Mouse (Mus musculus): ENCODE data around the gene Kcnh7.
"Not testable (repeated sequence)": the region's sequence is repeated elsewhere in the genome, so short reads cannot be mapped to it uniquely, and the experiment has no call there.

The Kcnh7 gene

GRCm38 (mm10) chr2:62717270-62717669 lies 466.8 kb downstream of the Kcnh7 start:
- no peak for DNase-seq (ENCODE audit: low read depth, low spot score)

GRCm38 (mm10) chr2:62715260-62715659 lies 468.8 kb downstream of the Kcnh7 start:
- DNase-seq (ENCODE audit: low read depth, low spot score) = no peak

GRCm38 (mm10) chr2:62714362-62714761 lies 469.7 kb downstream of the Kcnh7 start:
- DNase-seq (ENCODE audit: low read depth, low spot score) = not testable (repeated sequence)

- DNase-seq (ENCODE audit: low read depth, low spot score) = no peak
These were observed 474.5 kb downstream of the Kcnh7 start for GRCm38 (mm10) chr2:62709633-62710032.

GRCm38 (mm10) chr2:62706313-62706712 lies 477.8 kb downstream of the Kcnh7 start:
- DNase-seq (ENCODE audit: low read depth, low spot score) = no peak

GRCm38 (mm10) chr2:62685934-62686333 lies 498.2 kb downstream of the Kcnh7 start:
- DNase-seq (ENCODE audit: low read depth, low spot score) = no peak

- DNase-seq (ENCODE audit: low read depth, low spot score) = no peak
These were observed 499.0 kb downstream of the Kcnh7 start for GRCm38 (mm10) chr2:62684989-62685595.

GRCm38 (mm10) chr2:62681667-62682066 lies 502.4 kb downstream of the Kcnh7 start:
- DNase-seq (ENCODE audit: low read depth, low spot score) = no peak

GRCm38 (mm10) chr2:62672788-62673187 lies 511.3 kb downstream of the Kcnh7 start:
- no peak for DNase-seq (ENCODE audit: low read depth, low spot score)

GRCm38 (mm10) chr2:62670767-62671166 lies 513.3 kb downstream of the Kcnh7 start:
- DNase-seq (ENCODE audit: low read depth, low spot score) = no peak

GRCm38 (mm10) chr2:62670301-62670700 lies 513.8 kb downstream of the Kcnh7 start:
- no peak for DNase-seq (ENCODE audit: low read depth, low spot score)

GRCm38 (mm10) chr2:62669848-62670247 lies 514.2 kb downstream of the Kcnh7 start:
- peak; percentile 7 for DNase-seq (ENCODE audit: low read depth, low spot score)

GRCm38 (mm10) chr2:62665536-62665935 lies 518.6 kb downstream of the Kcnh7 start:
- no peak for DNase-seq (ENCODE audit: low read depth, low spot score)

- DNase-seq (ENCODE audit: low read depth, low spot score) = no peak
These were observed 519.2 kb downstream of the Kcnh7 start for GRCm38 (mm10) chr2:62664839-62665238.

GRCm38 (mm10) chr2:62664135-62664670 lies 519.9 kb downstream of the Kcnh7 start, which contains the start of gene Gca:
TSS of gene Gca (plus strand) at chr2:62664285.
- DNase-seq (ENCODE audit: low read depth, low spot score) = peak; percentile 83

- no peak for DNase-seq (ENCODE audit: low read depth, low spot score)
These were observed 521.5 kb downstream of the Kcnh7 start for GRCm38 (mm10) chr2:62662560-62662959.

- DNase-seq (ENCODE audit: low read depth, low spot score) = no peak
These were observed 523.5 kb downstream of the Kcnh7 start for GRCm38 (mm10) chr2:62660565-62660964.

- DNase-seq (ENCODE audit: low read depth, low spot score) = no peak
These were observed 528.0 kb downstream of the Kcnh7 start for GRCm38 (mm10) chr2:62656072-62656471.

- DNase-seq (ENCODE audit: low read depth, low spot score) = peak; percentile 38
These were observed 529.4 kb downstream of the Kcnh7 start for GRCm38 (mm10) chr2:62654519-62655338.

GRCm38 (mm10) chr2:62652466-62652865 lies 531.6 kb downstream of the Kcnh7 start:
- DNase-seq (ENCODE audit: low read depth, low spot score) = no peak

- DNase-seq (ENCODE audit: low read depth, low spot score) = no peak
These were observed 532.2 kb downstream of the Kcnh7 start for GRCm38 (mm10) chr2:62651890-62652289.

GRCm38 (mm10) chr2:62646671-62647289 lies 537.3 kb downstream of the Kcnh7 start:
- DNase-seq (ENCODE audit: low read depth, low spot score) = no peak

Data from mesoderm, embryonic 11.5 days (tissue).